Mouse (Mus musculus) myocyte (in vitro differentiated cells): ENCODE measurements at regions not wholly inside any gene's neighbourhood (a gene's known extent, or its start where the extent isn't known, plus 50 kb on each side); places are given as distances from the start of the nearest gene placed in this dataset.

Experiments
- E2F4 ChIP-seq: IDR thresholded peaks from one replicate; pipeline ENCODE4 v1.6.1; 2011; ENCODE audit warnings: mild to moderate bottlenecking, control low read depth, moderate library complexity; ENCODE audit not compliant: insufficient read depth
- MAX ChIP-seq: IDR thresholded peaks from one replicate; pipeline ENCODE4 v1.6.1; 2011; ENCODE audit warnings: low read depth, mild to moderate bottlenecking, control low read depth
- POLR2A ChIP-seq: IDR thresholded peaks from one replicate; pipeline ENCODE4 v1.6.1; 2011; ENCODE audit warnings: low read depth, mild to moderate bottlenecking, control low read depth, moderate library complexity; ENCODE audit not compliant: insufficient read length
- POLR2AphosphoS2 ChIP-seq: IDR thresholded peaks from one replicate; pipeline ENCODE4 v1.6.1; 2011; ENCODE audit warnings: low read depth, control low read depth; ENCODE audit not compliant: insufficient read length

GRCm38 (mm10) chr3:147081763-147082162 lies 229.6 kb downstream of the Ttll7 start:
- no peak for TF ChIP-seq POLR2AphosphoS2
- no peak for TF ChIP-seq POLR2A
- no peak for TF ChIP-seq E2F4
- TF ChIP-seq MAX: no peak
